Mouse (Mus musculus) limb, embryonic 13.5 days (tissue): ENCODE measurements around the gene Gper1. TPM values are rescaled to one million over a fixed set of nuclear protein-coding genes. Genes with fewer than 3 reads are reported as not detected.
A peak's percentile ranks its signal among the peaks of the same experiment; 100 is the strongest.

Experiments
- ATAC-seq: fragments of 200-750 bp; cut with Nextera tagmentation; 2 replicates; pipeline ENCODE4 v1.8.0; 2017; ENCODE audit warnings: low read depth, moderate number of reproducible peaks, moderate TSS enrichment; ENCODE audit not compliant: low FRiP score
- H3K27ac ChIP-seq: fragments of 300-500 bp; sonication (generic); 2 replicates; pipeline ENCODE4 v1.5.1; 2015; ENCODE audit warnings: inconsistent platforms, mild to moderate bottlenecking, moderate library complexity
- H3K27me3 ChIP-seq: fragments of 300-500 bp; sonication (generic); 2 replicates; pipeline ENCODE4 v1.6.1; 2015; ENCODE audit warnings: mild to moderate bottlenecking, inconsistent platforms
- H3K36me3 ChIP-seq: fragments of 300-500 bp; sonication (generic); 2 replicates; pipeline ENCODE4 v1.6.1; 2015; ENCODE audit warnings: inconsistent platforms, mild to moderate bottlenecking, moderate library complexity
- H3K4me1 ChIP-seq: fragments of 300-500 bp; sonication (generic); 2 replicates; pipeline ENCODE4 v1.6.1; 2015; ENCODE audit warnings: inconsistent platforms
- H3K4me2 ChIP-seq: fragments of 300-500 bp; sonication (generic); replicated peaks from 2 replicates; pipeline ENCODE4 v1.6.1; 2015; ENCODE audit warnings: inconsistent platforms, mild to moderate bottlenecking, moderate library complexity
- H3K4me3 ChIP-seq: fragments of 300-500 bp; sonication (generic); 2 replicates; pipeline ENCODE4 v1.5.1; 2015; ENCODE audit warnings: moderate library complexity, mild to moderate bottlenecking, inconsistent platforms
- H3K9ac ChIP-seq: fragments of 300-500 bp; sonication (generic); 2 replicates; pipeline ENCODE4 v1.6.1; 2015; ENCODE audit warnings: mild to moderate bottlenecking, inconsistent platforms
- H3K9me3 ChIP-seq: fragments of 300-500 bp; sonication (generic); 2 replicates; pipeline ENCODE4 v1.6.1; 2016; ENCODE audit warnings: inconsistent platforms
- WGBS: fragments of 180-500 bp; shearing (Covaris S2); methylation state at CpG from one replicate; pipeline ENCODE4 v1.1.7; 2015; 5-methylcytosine and 5-hydroxymethylcytosine counted together
- polyA plus RNA-seq: library from polyadenylated mRNA; unstranded; fragments of >200 nt; fragmentation: Nextera tagmentation; extraction: Ambion mirVana; gene quantifications from 2 replicates; pipeline ENCODE4 v1.2.1, GENCODE M21; 2015

Gene Gper1
- polyA plus RNA-seq, 1 experiment from 2014 or later: 3.5 TPM

DNA sequence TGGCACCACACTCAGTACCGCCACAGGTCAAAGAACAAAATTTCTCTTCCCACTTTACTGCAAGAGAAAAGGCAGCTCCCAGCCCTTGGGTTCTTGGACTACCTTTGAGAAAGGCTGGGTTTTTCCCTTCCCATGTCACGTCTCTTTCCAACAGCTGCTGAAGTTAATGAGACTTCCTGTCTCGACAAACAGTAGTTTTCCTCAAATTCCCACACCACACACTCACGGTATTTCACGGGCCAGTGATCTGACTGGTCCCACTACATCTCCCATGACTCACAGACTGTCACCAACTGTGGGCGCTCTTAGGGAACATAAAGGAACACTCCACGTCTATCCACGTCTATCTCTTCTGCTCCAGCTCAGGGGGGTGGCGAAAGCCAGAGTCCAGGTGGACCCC, 2.2 kb downstream of the Gper1 start:
- peaks cover 58% of the 10 kb centered on the region for H3K4me1 ChIP-seq
- ATAC-seq: no peak
- H3K4me2 ChIP-seq: no peak overlapping the region
- H3K4me3 ChIP-seq: no peak overlapping the region
- peak overlapping the region; percentile 22; the same call in 1 of the 2 replicates for H3K27ac ChIP-seq
- no peaks in the 10 kb centered on the region for H3K27me3 ChIP-seq
- peaks cover 2% of the 10 kb centered on the region; the same call in 1 of the 2 replicates for H3K36me3 ChIP-seq
- WGBS: 55% methylated on average over 9 of the region's 9 CpGs
- H3K9ac ChIP-seq: no peak overlapping the region
- no peaks in the 10 kb centered on the region for H3K9me3 ChIP-seq

DNA sequence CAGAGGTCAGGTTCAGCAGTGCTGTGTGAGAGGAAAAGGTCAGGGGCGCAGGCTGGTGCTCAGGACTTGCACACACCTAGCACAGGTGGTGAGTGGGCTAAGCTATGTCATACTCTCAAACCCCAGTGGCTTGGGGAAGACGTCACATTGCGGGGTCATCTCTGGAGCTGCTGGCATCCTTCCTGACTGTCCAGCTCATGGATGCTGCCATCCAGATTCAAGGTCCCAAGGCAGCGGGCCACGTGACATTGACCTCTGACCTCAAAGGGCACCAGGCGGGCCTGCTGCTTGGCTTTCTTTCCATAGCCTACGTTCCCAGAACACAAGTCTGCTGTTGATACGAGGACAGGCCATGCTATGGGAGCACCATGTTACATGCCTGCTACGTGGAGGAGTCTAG, 4.0 kb downstream of the Gper1 start:
- no peaks in the 10 kb centered on the region for H3K9me3 ChIP-seq
- no peak for ATAC-seq
- no peak overlapping the region for H3K4me3 ChIP-seq
- no peak overlapping the region for H3K4me2 ChIP-seq
- no peak overlapping the region for H3K9ac ChIP-seq
- peaks cover 2% of the 10 kb centered on the region; the same call in 1 of the 2 replicates for H3K36me3 ChIP-seq
- 93% methylated on average over 9 of the region's 9 CpGs for WGBS
- peaks cover 70% of the 10 kb centered on the region for H3K4me1 ChIP-seq
- H3K27ac ChIP-seq: no peak overlapping the region
- H3K27me3 ChIP-seq: no peaks in the 10 kb centered on the region

DNA sequence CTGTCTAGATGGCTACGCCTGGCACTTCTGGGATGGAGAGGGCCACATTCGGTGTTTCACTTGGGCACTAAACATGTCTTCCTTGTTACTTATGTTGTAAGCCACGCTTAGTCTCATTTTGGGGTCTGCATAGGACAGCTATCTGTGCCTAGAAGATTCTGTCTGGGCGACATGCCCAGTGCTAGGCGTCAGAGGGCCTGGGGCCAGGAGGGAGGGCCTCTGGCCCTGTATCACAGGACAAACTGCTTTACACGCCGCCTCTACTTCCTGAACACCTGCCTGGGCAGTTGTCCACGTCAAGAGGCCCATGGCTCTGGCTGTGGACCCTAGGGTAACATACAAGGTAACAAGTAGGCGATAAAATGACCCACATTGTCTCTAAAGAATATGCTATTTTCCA, 5.0 kb downstream of the Gper1 start:
- H3K27ac ChIP-seq: no peak overlapping the region
- 76% methylated on average over 9 of the region's 9 CpGs for WGBS
- H3K9ac ChIP-seq: no peak overlapping the region
- H3K27me3 ChIP-seq: no peaks in the 10 kb centered on the region
- no peak for ATAC-seq
- peaks cover 60% of the 10 kb centered on the region for H3K4me1 ChIP-seq
- H3K4me3 ChIP-seq: no peak overlapping the region
- H3K9me3 ChIP-seq: no peaks in the 10 kb centered on the region
- H3K4me2 ChIP-seq: no peak overlapping the region
- peaks cover 2% of the 10 kb centered on the region; the same call in 1 of the 2 replicates for H3K36me3 ChIP-seq

DNA sequence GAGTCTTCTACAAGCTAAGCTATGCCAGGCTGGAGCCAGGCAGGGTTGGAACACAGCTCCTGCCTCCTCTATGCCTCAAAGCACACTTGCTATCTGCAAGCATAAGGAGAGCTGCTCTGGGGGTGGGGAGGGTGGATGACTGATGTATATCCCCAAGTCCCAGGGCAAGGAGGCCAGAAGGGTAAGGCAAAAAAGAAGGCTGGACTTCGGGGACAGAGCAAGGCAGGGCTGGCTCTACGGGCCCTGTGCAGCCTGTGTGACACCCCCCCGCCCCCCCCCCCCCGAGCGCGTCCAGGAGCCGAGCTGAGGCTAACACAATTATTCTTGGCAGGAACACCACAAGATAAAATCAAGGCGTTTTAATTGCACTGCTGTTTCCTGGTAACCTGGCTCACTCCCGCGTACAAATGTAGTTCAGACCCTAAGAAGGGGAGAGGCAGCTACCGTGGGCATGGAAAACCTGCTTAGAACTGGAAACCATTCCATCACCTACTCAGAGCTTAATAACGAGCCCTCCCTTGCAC, 6.9 kb downstream of the Gper1 start:
- WGBS: 27% methylated on average over 12 of the region's 12 CpGs
- no peaks in the 10 kb centered on the region for H3K27me3 ChIP-seq
- peak overlapping the region; percentile 4; the same call in 1 of the 2 replicates for H3K9ac ChIP-seq
- H3K4me1 ChIP-seq: peaks cover 53% of the 10 kb centered on the region
- no peak for ATAC-seq
- no peaks in the 10 kb centered on the region for H3K9me3 ChIP-seq
- no peak overlapping the region for H3K4me3 ChIP-seq
- no peak overlapping the region for H3K4me2 ChIP-seq
- peaks cover 2% of the 10 kb centered on the region; the same call in 1 of the 2 replicates for H3K36me3 ChIP-seq
- H3K27ac ChIP-seq: no peak overlapping the region

DNA sequence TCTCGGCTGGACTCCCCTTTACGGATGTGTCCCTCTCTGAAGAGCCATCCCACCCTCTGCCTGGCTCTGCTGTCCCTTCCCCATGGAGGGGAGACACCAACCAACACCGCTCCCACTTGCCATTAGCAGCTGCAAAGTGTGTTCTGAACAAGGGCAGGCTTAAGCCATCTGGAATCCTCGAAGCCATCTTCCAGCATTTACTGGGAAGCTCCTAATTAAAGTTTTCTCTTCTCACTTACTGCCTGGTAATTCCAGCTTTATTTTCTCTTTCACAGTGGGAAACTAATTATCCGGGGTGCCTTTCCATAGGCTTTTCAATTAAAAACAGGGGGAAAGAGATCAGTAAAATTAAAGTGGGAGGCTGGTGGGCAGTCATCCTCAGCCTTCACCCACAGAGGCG, 9.4 kb downstream of the Gper1 start:
- Histone ChIP-seq H3K27ac (no peak overlapping the region), H3K36me3 (peaks cover 7% of the 10 kb centered on the region; the same call in 1 of the 2 replicates), H3K27me3 (no peaks in the 10 kb centered on the region), H3K4me3 (no peak overlapping the region), H3K9ac (no peak overlapping the region), H3K4me1 (peaks cover 52% of the 10 kb centered on the region), H3K4me2 (no peak overlapping the region), H3K9me3 (no peaks in the 10 kb centered on the region)
- 52% methylated on average over 6 of the region's 6 CpGs for WGBS
- no peak for ATAC-seq

DNA sequence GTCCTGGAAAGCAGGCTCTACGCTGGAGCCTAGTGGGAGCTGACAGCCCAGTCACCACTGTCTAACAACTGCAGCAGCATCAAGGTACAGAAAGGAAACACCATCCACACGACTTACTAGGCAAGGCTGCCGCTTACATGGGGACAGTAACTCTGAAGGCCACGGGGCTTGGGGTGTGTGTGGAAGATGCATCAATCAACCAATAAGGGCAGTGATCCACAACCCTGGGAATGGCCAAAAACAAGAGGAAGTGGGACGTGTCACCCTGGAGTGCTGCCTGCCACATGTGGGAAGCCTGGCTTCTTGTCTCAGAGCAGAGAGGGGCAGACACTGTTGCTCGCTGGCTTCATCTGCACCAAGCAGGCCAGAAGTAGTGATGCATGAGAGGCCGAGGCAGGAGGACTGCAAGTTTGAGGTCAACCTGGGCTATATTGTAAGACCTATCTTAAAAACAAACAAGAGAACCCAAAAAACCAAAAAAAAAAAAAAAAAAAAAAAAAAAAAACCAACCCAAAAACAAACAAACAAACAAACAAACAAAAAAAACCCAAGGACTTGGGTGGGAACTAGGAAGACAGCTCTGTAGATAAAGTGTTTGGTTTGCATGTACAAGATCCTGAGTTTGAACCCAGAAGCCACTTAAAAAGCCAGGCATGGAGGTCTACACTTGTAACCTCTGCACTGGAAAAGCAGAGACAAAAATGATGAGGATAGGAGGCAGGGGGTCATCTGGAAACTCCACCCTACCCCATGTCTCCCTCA, 10.0 kb downstream of the Gper1 start:
- Histone ChIP-seq H3K4me1 (peaks cover 50% of the 10 kb centered on the region), H3K36me3 (peaks cover 7% of the 10 kb centered on the region; the same call in 1 of the 2 replicates), H3K4me3 (no peak overlapping the region), H3K27ac (no peak overlapping the region), H3K9me3 (no peaks in the 10 kb centered on the region), H3K27me3 (no peaks in the 10 kb centered on the region), H3K4me2 (no peak overlapping the region), H3K9ac (no peak overlapping the region)
- ATAC-seq: no peak
- WGBS: 61% methylated on average over 7 of the region's 7 CpGs

DNA sequence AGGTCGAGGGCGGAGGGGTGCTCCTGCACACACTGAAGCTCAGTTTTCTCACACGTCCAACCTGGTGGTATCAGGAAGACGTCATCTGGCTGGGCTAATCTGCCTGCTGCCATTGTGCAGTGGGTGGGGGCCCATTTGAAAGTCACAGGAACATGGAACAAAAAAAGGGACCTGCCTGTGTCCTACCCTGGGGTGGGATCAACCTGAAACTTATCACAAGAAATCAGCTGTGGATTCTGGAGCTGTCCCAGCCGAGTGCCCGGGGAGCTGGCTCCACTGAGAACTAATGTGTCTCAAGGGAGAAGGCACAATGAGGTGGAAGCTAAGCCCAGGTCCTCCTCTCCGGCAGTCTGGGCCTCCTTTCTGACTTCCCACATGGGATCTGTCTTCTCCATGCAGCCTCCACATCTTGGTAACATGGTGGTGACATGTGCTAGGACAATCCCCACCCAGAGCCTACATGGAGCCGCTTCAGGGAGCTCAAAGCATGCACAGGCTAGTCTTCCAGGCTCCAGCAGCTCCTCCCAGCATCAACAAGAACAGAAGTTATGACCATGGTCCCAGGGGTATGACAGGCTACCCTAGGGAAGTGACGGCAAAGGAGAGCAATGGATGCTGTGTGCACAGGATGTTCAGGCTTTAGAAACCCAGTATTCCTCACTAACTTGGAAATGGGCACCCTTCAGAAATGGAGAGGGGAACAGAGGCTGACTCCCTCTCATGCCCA, 11.1 kb downstream of the Gper1 start:
- WGBS: 80% methylated on average over 9 of the region's 9 CpGs
- no peak for ATAC-seq
- Histone ChIP-seq H3K27me3 (no peaks in the 10 kb centered on the region), H3K27ac (no peak overlapping the region), H3K36me3 (peaks cover 5% of the 10 kb centered on the region; the same call in 1 of the 2 replicates), H3K4me1 (peaks cover 45% of the 10 kb centered on the region), H3K4me2 (no peak overlapping the region), H3K9me3 (no peaks in the 10 kb centered on the region), H3K9ac (no peak overlapping the region), H3K4me3 (no peak overlapping the region)

DNA sequence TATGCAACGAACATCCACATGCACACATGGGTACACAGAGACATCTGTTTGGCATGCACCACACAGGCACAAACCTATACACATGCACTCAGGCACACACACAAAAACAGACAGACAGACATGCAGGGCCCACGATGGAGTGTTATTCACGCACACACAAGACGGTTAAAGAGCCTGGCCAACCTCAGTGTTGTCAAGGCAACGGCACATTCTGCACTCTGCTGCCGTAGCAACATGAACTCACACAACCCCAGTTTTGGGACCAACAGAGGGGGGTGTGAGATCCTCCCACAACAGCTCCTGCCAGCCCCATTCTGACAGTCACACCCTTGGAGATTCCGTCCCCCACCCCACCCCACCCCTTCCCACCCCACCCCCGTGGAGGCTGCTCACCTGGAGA, 12.0 kb downstream of the Gper1 start:
- Histone ChIP-seq H3K36me3 (peaks cover 5% of the 10 kb centered on the region; the same call in 1 of the 2 replicates), H3K27me3 (no peaks in the 10 kb centered on the region), H3K9ac (no peak overlapping the region), H3K27ac (no peak overlapping the region), H3K4me1 (peaks cover 37% of the 10 kb centered on the region), H3K9me3 (no peaks in the 10 kb centered on the region), H3K4me3 (no peak overlapping the region), H3K4me2 (no peak overlapping the region)
- 47% methylated on average over 8 of the region's 8 CpGs for WGBS
- peak; percentile 60; the same call in 1 of the 2 replicates for ATAC-seq

DNA sequence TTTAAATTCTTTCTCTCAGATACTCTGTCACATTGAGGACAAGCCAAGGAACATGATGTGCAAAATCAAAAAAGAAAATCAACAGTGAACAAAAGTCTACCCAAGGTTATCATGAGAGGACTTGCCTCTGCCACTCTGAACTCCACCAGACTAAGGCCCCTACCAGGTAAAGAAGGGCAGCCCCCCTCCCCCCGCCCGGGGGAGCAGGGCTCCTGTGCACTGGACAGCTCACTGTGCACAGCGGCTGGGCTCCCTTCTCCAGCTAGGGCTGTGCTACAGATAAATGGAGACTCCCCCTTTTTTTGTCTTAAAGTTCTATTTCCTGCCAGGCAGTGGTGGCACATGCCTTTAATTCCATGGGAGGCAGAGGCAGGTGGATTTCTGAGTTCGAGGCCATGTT, 14.8 kb downstream of the Gper1 start:
- ATAC-seq: no peak
- Histone ChIP-seq H3K27ac (no peak overlapping the region), H3K36me3 (peaks cover 5% of the 10 kb centered on the region; the same call in 1 of the 2 replicates), H3K4me2 (no peak overlapping the region), H3K4me3 (no peak overlapping the region), H3K27me3 (no peaks in the 10 kb centered on the region), H3K4me1 (peaks cover 22% of the 10 kb centered on the region), H3K9me3 (no peaks in the 10 kb centered on the region), H3K9ac (no peak overlapping the region)
- WGBS: 88% methylated on average over 4 of the region's 4 CpGs

DNA sequence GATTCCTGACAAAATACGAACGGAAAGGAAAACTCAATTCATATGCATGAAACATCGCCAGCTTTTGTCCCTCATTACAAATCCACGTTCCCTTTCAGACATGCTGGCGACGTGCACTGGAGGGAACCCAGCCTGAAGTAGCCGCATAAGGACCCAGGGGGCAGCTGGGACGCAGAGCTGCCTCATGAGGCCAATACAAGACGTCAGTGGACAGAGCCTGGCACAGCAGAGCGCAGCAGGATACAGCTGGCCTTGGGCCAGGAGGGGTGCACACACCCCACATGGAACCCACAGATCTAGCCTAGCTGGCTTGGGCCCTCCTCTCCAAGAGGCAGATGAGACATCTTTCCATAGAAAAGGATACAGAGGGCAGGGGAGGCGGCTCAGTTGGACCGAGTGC, 15.5 kb downstream of the Gper1 start:
- 86% methylated on average over 12 of the region's 12 CpGs for WGBS
- Histone ChIP-seq H3K4me3 (no peak overlapping the region), H3K27me3 (no peaks in the 10 kb centered on the region), H3K27ac (no peak overlapping the region), H3K36me3 (peaks cover 5% of the 10 kb centered on the region; the same call in 1 of the 2 replicates), H3K4me2 (no peak overlapping the region), H3K4me1 (peaks cover 22% of the 10 kb centered on the region), H3K9me3 (no peaks in the 10 kb centered on the region), H3K9ac (no peak overlapping the region)
- no peak for ATAC-seq

DNA sequence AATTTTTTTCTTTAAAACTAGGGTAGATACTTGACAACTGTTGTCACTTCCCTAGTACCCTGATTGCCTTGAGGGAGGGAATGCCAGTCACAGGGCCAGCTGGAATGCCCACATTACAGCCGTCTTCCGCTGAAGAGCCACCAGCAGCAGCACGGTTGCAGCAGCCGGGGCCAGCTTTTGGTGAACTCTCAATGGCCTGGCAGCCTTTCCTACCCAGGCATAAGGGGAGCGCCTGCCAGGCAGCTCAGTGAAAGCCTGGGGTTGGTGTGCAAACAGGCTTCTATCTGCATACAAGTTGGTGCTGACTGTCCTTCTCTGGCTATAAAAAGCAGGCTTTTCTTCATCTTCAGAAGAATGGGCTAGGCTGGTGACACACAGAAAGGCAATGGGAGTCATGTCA, 17.5 kb downstream of the Gper1 start:
- no peak for ATAC-seq
- no peaks in the 10 kb centered on the region for H3K27me3 ChIP-seq
- 92% methylated on average over 5 of the region's 5 CpGs for WGBS
- H3K4me1 ChIP-seq: peaks cover 6% of the 10 kb centered on the region; the same call in 1 of the 2 replicates
- H3K36me3 ChIP-seq: peaks cover 5% of the 10 kb centered on the region; the same call in 1 of the 2 replicates
- H3K4me2 ChIP-seq: no peak overlapping the region
- H3K9me3 ChIP-seq: no peaks in the 10 kb centered on the region
- H3K9ac ChIP-seq: no peak overlapping the region
- H3K27ac ChIP-seq: no peak overlapping the region
- H3K4me3 ChIP-seq: no peak overlapping the region
